Mouse (Mus musculus): ENCODE results near the gene Gdf9.

DNA sequence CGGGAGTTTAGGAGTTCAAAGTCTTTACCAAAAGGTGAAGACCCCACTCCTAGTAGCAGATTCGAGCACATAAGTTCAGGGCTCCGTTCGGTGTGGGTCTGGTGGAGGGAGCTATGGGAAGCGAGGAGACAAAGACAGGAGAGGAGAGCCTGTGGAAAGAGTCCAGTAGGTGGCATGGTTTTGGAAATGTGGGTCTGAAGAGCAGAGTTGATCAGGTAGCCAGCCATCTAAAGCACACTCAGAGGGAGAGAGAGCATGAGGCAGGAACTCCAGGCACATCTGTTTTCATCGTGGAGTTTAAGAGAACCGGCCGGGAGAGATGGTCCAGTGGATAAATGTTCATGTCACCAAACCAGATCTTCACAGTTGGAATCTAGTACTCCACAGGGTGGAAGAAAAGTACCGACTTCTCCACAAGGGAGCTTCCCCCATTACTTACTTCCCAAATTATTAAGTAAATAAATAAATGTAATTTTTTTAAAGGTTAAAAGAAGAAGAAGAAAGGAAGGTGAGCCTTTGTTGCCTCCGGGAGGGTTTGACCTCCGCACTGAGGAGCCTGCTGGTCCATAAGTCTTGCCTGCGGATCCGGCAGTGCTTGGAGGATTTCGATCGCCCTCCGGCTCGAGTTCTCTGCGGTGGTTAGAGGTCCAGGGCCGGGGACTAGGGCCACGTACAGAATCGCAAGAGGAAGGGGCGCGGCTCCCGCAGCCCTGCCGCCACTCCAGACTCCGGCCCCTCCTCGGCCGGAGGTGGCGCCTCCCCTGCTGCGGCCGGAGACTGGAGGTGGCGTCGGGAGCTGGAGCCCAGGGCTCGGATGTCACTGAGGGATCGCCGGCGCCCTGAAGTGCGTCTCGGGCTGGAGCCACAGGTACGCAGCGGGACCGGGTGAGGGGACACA is 25.9 kb downstream of the Gdf9 start, which contains the start of the genes Gm10447 and Shroom1:
- no peak for TF ChIP-seq POLR2A (IDR thresholded peaks at IDR 0.05; ENCODE audit: low read depth, low read length)
- peak; percentile 55 for TF ChIP-seq CTCF (conservative IDR thresholded peaks at IDR 0.05; ENCODE audit: insufficient read depth, insufficient read length, low read depth, low read length)

All from kidney, adult 2 months (tissue).